Mouse (Mus musculus) C2C12 (cell line): Measurements from ENCODE around the gene Gm10271. TPM values are rescaled to one million over a fixed set of nuclear protein-coding genes. Genes with fewer than 3 reads are reported as not detected.

Experiments used
- H3K27me3 ChIP-seq: one replicate; pipeline ENCODE4 v1.6.1; 2011; ENCODE audit not compliant: control insufficient read depth, insufficient read depth, insufficient read length
- H3K36me3 ChIP-seq: one replicate; pipeline ENCODE4 v1.6.1; 2011; ENCODE audit not compliant: control insufficient read depth, insufficient read depth
- H3K4me3 ChIP-seq: one replicate; pipeline ENCODE4 v1.5.1; 2011; ENCODE audit warnings: mild to moderate bottlenecking, control low read depth; ENCODE audit not compliant: poor library complexity, insufficient read depth, severe bottlenecking
- H3K79me2 ChIP-seq: one replicate; pipeline ENCODE4 v1.6.1; 2011; ENCODE audit not compliant: control insufficient read depth, insufficient read depth
- H3K79me3 ChIP-seq: one replicate; pipeline ENCODE4 v1.6.1; 2011; ENCODE audit warnings: low read depth, control low read depth
- H3ac ChIP-seq: one replicate; pipeline ENCODE3; 2011; ENCODE audit warnings: low read depth; ENCODE audit not compliant: control insufficient read depth, insufficient read length
- CEBPB ChIP-seq: IDR thresholded peaks from one replicate; pipeline ENCODE4 v1.6.1; 2011; ENCODE audit warnings: low read depth, mild to moderate bottlenecking, control low read depth, moderate library complexity
- CTCF ChIP-seq: IDR thresholded peaks from one replicate; pipeline ENCODE4 v1.5.1; 2011; ENCODE audit not compliant: control insufficient read depth, insufficient read depth, insufficient read length
- FOSL1 ChIP-seq: IDR thresholded peaks from one replicate; pipeline ENCODE4 v1.8.0; 2011; ENCODE audit warnings: mild to moderate bottlenecking, low read length; ENCODE audit not compliant: poor library complexity, insufficient read depth, severe bottlenecking
- MAX ChIP-seq: IDR thresholded peaks from one replicate; pipeline ENCODE4 v1.6.1; 2011; ENCODE audit warnings: mild to moderate bottlenecking, control low read depth
- MYOD1 ChIP-seq: IDR thresholded peaks from one replicate; pipeline ENCODE4 v1.6.1; 2011; ENCODE audit warnings: low read depth; ENCODE audit not compliant: control insufficient read depth, insufficient read length
- MYOG ChIP-seq: IDR thresholded peaks from one replicate; pipeline ENCODE4 v1.6.1; 2011; ENCODE audit not compliant: control insufficient read depth, insufficient read length; ENCODE audit errors: extremely low read depth
- USF1 ChIP-seq: IDR thresholded peaks from one replicate; pipeline ENCODE4 v1.6.1; 2011; ENCODE audit warnings: low read depth, mild to moderate bottlenecking, control low read depth, moderate library complexity
- polyA plus RNA-seq: library from polyadenylated mRNA; unstranded; fragments of >200 nt; fragmentation: generic; extraction: Trizol; gene quantifications from one replicate; pipeline ENCODE4 v1.2.1, GENCODE M21; 2012; ENCODE audit warnings: missing spikeins

Gene Gm10271
- polyA plus RNA-seq, 1 experiment: not detected

- Histone ChIP-seq H3ac (no peak overlapping the region), H3K79me2 (no peaks in the 10 kb centered on the region), H3K4me3 (no peak overlapping the region), H3K27me3 (no peaks in the 10 kb centered on the region), H3K36me3 (no peaks in the 10 kb centered on the region), H3K79me3 (no peaks in the 10 kb centered on the region)
- no peak for TF ChIP-seq CEBPB
- no peak for TF ChIP-seq FOSL1
- no peak for TF ChIP-seq USF1
- no peak for TF ChIP-seq MYOG
- no peak for TF ChIP-seq CTCF
- no peak for TF ChIP-seq MYOD1
- no peak for TF ChIP-seq MAX
Measured at GRCm38 (mm10) chr10:116982526-116982925, 10.1 kb upstream of the Gm10271 start.

GRCm38 (mm10) chr10:116980888-116981287 lies 8.5 kb upstream of the Gm10271 start:
- Histone ChIP-seq H3K36me3 (no peaks in the 10 kb centered on the region), H3K79me2 (no peaks in the 10 kb centered on the region), H3K4me3 (no peak overlapping the region), H3ac (no peak overlapping the region), H3K79me3 (no peaks in the 10 kb centered on the region), H3K27me3 (no peaks in the 10 kb centered on the region)
- TF ChIP-seq FOSL1 (no peak), MYOD1 (no peak), CTCF (no peak), USF1 (no peak), MYOG (no peak), CEBPB (no peak), MAX (no peak)

GRCm38 (mm10) chr10:116980273-116980672 lies 7.9 kb upstream of the Gm10271 start:
- no peaks in the 10 kb centered on the region for H3K27me3 ChIP-seq
- H3K4me3 ChIP-seq: no peak overlapping the region
- no peaks in the 10 kb centered on the region for H3K36me3 ChIP-seq
- no peaks in the 10 kb centered on the region for H3K79me3 ChIP-seq
- H3K79me2 ChIP-seq: no peaks in the 10 kb centered on the region
- no peak overlapping the region for H3ac ChIP-seq
- no peak for TF ChIP-seq FOSL1
- no peak for TF ChIP-seq MAX
- no peak for TF ChIP-seq CTCF
- no peak for TF ChIP-seq USF1
- TF ChIP-seq MYOD1: no peak
- no peak for TF ChIP-seq CEBPB

GRCm38 (mm10) chr10:116978841-116979240 lies 6.4 kb upstream of the Gm10271 start:
- Histone ChIP-seq H3K79me2 (no peaks in the 10 kb centered on the region), H3ac (no peak overlapping the region), H3K36me3 (no peaks in the 10 kb centered on the region), H3K4me3 (no peak overlapping the region), H3K27me3 (no peaks in the 10 kb centered on the region), H3K79me3 (no peaks in the 10 kb centered on the region)
- TF ChIP-seq FOSL1: no peak
- TF ChIP-seq MYOG: no peak
- TF ChIP-seq MAX: no peak
- no peak for TF ChIP-seq CTCF
- no peak for TF ChIP-seq USF1
- no peak for TF ChIP-seq CEBPB
- TF ChIP-seq MYOD1: no peak

- H3ac ChIP-seq: no peak overlapping the region
- no peaks in the 10 kb centered on the region for H3K27me3 ChIP-seq
- TF ChIP-seq MYOD1 (no peak), CEBPB (no peak), MYOG (no peak), FOSL1 (no peak), CTCF (no peak), USF1 (no peak), MAX (no peak)
- H3K79me2 ChIP-seq: no peaks in the 10 kb centered on the region
- no peaks in the 10 kb centered on the region for H3K79me3 ChIP-seq
- no peak overlapping the region for H3K4me3 ChIP-seq
- H3K36me3 ChIP-seq: no peaks in the 10 kb centered on the region
Measured at GRCm38 (mm10) chr10:116977858-116978257, 5.4 kb upstream of the Gm10271 start.

GRCm38 (mm10) chr10:116977455-116977854 lies 5.0 kb upstream of the Gm10271 start:
- no peak overlapping the region for H3ac ChIP-seq

More at GRCm38 (mm10) chr10:116977455-116977854, 5.0 kb upstream of the Gm10271 start:
- TF ChIP-seq MYOD1: no peak
- TF ChIP-seq MYOG: no peak
- TF ChIP-seq CTCF: no peak
- no peak for TF ChIP-seq MAX
- TF ChIP-seq CEBPB: no peak
- TF ChIP-seq FOSL1: no peak
- no peak for TF ChIP-seq USF1
- H3K79me3 ChIP-seq: no peaks in the 10 kb centered on the region
- no peak overlapping the region for H3K4me3 ChIP-seq
- H3K79me2 ChIP-seq: no peaks in the 10 kb centered on the region
- no peaks in the 10 kb centered on the region for H3K27me3 ChIP-seq
- H3K36me3 ChIP-seq: no peaks in the 10 kb centered on the region
